Mouse (Mus musculus) midbrain, embryonic 10.5 days (tissue): ENCODE results near the gene Dlgap1. TPM values are rescaled to one million over a fixed set of nuclear protein-coding genes. Genes with fewer than 3 reads are reported as not detected.

ENCODE experiments used
- DNase-seq: peaks from one replicate; pipeline ENCODE4 v3.0.0-alpha.2; 2017; ENCODE audit warnings: low spot score
- H3K27ac ChIP-seq: fragments of 300-500 bp; sonication (generic); replicated peaks from 2 replicates; pipeline ENCODE4 v1.5.1; 2016; ENCODE audit warnings: mild to moderate bottlenecking
- H3K27me3 ChIP-seq: fragments of 300-500 bp; sonication (generic); 2 replicates; pipeline ENCODE4 v1.6.1; 2016; ENCODE audit warnings: low read depth, mild to moderate bottlenecking; ENCODE audit not compliant: poor library complexity, severe bottlenecking
- H3K36me3 ChIP-seq: fragments of 300-500 bp; sonication (generic); 2 replicates; pipeline ENCODE4 v1.6.1; 2016; ENCODE audit warnings: mild to moderate bottlenecking, moderate library complexity
- H3K4me1 ChIP-seq: fragments of 300-500 bp; sonication (generic); 2 replicates; pipeline ENCODE4 v1.6.1; 2016
- H3K4me3 ChIP-seq: fragments of 300-500 bp; sonication (generic); 2 replicates; pipeline ENCODE4 v1.5.1; 2016; ENCODE audit warnings: mild to moderate bottlenecking, moderate library complexity
- H3K9me3 ChIP-seq: fragments of 300-500 bp; sonication (generic); replicated peaks from 2 replicates; pipeline ENCODE4 v1.6.1; 2016; ENCODE audit warnings: mild to moderate bottlenecking
- WGBS: fragments of 180-500 bp; shearing (Covaris S2); methylation state at CpG from one replicate; pipeline ENCODE4 v1.1.7; 2016; 5-methylcytosine and 5-hydroxymethylcytosine counted together
- polyA plus RNA-seq: library from polyadenylated mRNA; unstranded; fragments of >200 nt; fragmentation: Nextera tagmentation; extraction: Ambion mirVana; gene quantifications from 2 replicates; pipeline ENCODE4 v1.2.1, GENCODE M21; 2016

Gene Dlgap1
- polyA plus RNA-seq, 1 experiment from 2014 or later = 1.0 TPM

- 59% methylated on average over 3 of the region's 3 CpGs for WGBS
These were observed 428.3 kb downstream of the Dlgap1 start for GRCm38 (mm10) chr17:70397220-70397619.

DNA sequence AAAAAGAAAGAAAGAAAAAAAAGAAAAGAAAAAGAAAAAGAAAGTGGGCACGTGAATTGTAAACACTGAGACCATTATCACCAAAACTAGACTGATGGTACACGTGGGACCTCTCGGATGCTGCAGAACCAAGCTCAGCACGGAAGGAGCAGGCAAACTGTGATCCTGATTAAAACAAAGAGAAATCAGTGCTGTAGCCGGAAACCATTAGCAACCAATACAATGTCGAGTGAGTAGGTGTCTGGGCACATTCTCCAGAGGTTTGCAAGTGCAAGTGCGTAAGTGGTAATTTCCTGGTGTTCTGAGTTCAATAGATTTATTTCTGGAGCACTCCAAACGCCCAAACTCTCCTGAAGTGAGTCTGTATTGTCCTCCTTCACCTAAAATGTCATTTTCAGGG, 428.8 kb downstream of the Dlgap1 start:
- WGBS = 77% methylated on average over 8 of the region's 8 CpGs
- DNase-seq = no peak
- Histone ChIP-seq H3K27me3 (no peaks in the 10 kb centered on the region), H3K9me3 (no peaks in the 10 kb centered on the region), H3K36me3 (no peaks in the 10 kb centered on the region), H3K27ac (no peak overlapping the region), H3K4me3 (no peak overlapping the region), H3K4me1 (0 out of 2 replicates have a peak, but pooled peaks cover 4% of the 10 kb centered on the region)

More at GRCm38 (mm10) chr17:70397220-70397619, 428.3 kb downstream of the Dlgap1 start:
- Histone ChIP-seq H3K4me1 (0 out of 2 replicates have a peak, but pooled peaks cover 4% of the 10 kb centered on the region), H3K4me3 (no peak overlapping the region), H3K27me3 (no peaks in the 10 kb centered on the region), H3K36me3 (no peaks in the 10 kb centered on the region), H3K9me3 (no peaks in the 10 kb centered on the region), H3K27ac (no peak overlapping the region)
- no peak for DNase-seq

GRCm38 (mm10) chr17:70401909-70402308, 433.0 kb downstream of the Dlgap1 start:
- Histone ChIP-seq H3K36me3 (no peaks in the 10 kb centered on the region), H3K4me1 (peaks cover 13% of the 10 kb centered on the region), H3K27ac (no peak overlapping the region), H3K9me3 (no peaks in the 10 kb centered on the region), H3K27me3 (no peaks in the 10 kb centered on the region), H3K4me3 (no peak overlapping the region)
- WGBS = 77% methylated on average over 2 of the region's 2 CpGs
- no peak for DNase-seq

GRCm38 (mm10) chr17:70403750-70404149, 434.9 kb downstream of the Dlgap1 start:
- 23% methylated on average over 10 of the region's 10 CpGs for WGBS
- Histone ChIP-seq H3K9me3 (no peaks in the 10 kb centered on the region), H3K27me3 (no peaks in the 10 kb centered on the region), H3K4me3 (no peak overlapping the region), H3K36me3 (no peaks in the 10 kb centered on the region), H3K27ac (peak overlapping the region; percentile 13; the same call in 1 of the 2 replicates), H3K4me1 (peaks cover 9% of the 10 kb centered on the region)
- DNase-seq = no peak

DNA sequence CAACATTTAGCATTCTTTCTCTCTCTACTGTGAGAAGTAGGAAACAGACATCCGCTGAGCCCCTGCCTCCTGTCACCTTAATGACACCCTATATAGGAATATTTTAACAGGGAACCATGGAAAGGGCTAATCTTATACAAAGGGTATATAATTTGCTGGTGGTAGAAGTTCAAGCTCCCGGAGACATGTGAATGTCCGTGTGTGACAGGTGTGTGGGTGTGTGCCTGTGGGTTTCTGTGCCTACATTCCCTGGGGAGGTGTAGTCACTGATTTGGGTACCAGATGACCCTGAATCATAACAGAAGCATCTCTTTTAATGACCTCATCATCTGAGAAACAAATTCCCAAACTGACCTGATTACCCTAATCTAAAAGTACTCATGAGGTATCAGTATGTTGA, 445.3 kb downstream of the Dlgap1 start:
- no peak for DNase-seq
- no peaks in the 10 kb centered on the region for H3K27me3 ChIP-seq
- no peaks in the 10 kb centered on the region for H3K4me1 ChIP-seq
- H3K4me3 ChIP-seq = no peak overlapping the region
- 95% methylated on average over 3 of the region's 3 CpGs for WGBS
- H3K9me3 ChIP-seq = no peaks in the 10 kb centered on the region
- H3K36me3 ChIP-seq = no peaks in the 10 kb centered on the region
- no peak overlapping the region for H3K27ac ChIP-seq

DNA sequence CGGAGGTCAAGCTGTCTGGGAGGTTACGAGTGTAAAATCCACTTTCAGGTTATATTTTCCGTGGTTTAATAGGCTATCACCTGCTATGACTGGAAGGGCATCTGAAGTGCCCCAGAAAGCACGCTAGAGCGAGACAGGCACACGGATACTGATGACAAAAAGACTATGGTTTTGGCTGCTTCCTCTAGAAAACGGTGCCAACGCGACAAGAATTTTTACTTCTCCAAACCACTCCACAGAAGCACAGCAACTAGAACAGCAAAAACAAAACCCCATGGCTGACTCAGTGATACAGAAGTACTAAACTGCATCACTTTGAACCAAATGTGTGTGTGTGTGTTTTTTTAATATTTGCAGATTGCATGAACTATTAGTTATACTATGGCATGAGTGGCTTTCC, 459.0 kb downstream of the Dlgap1 start:
- Histone ChIP-seq H3K36me3 (no peaks in the 10 kb centered on the region), H3K4me1 (0 out of 2 replicates have a peak, but pooled peaks cover 1% of the 10 kb centered on the region), H3K9me3 (no peaks in the 10 kb centered on the region), H3K4me3 (no peak overlapping the region), H3K27me3 (no peaks in the 10 kb centered on the region), H3K27ac (no peak overlapping the region)
- DNase-seq = no peak
- 90% methylated on average over 9 of the region's 9 CpGs for WGBS

DNA sequence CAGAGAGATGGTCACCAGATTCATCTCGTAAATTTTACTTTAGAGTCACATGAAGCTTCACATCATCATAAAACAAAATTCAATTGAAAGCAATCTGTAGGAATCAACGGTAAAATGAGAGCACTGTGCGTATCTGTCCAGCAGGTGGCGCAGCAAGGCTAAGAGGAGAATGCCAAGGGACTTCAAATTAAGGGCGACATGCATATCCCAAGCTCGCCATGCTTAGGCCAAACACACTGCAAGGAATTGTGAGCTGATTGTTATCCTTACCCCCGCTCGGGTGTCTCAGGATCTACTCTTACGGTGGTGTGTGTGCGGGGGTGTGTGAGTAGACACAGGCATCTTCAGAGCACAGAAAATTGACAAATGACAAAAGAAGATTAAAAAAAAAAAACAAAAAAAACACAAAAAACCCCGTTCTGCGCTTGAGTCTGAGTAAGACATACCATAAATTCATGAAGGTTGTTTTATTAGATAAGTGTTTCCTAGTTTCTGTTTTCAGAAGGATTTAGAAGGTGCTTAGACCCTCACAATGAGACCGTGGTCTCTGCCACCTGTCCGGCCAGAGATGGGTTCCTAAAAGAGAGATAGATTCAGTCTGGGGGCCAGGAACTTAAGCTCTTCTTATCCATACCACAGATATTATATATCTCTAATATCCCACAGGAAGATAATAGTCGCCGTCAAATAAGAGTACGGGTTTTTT, 461.0 kb downstream of the Dlgap1 start:
- Histone ChIP-seq H3K4me3 (peak overlapping the region; percentile 23; the same call in 1 of the 2 replicates), H3K27ac (no peak overlapping the region), H3K27me3 (no peaks in the 10 kb centered on the region), H3K9me3 (no peaks in the 10 kb centered on the region), H3K36me3 (no peaks in the 10 kb centered on the region), H3K4me1 (0 out of 2 replicates have a peak, but pooled peaks cover 5% of the 10 kb centered on the region)
- 17% methylated on average over 17 of the region's 17 CpGs for WGBS
- peak; percentile 78 for DNase-seq

DNA sequence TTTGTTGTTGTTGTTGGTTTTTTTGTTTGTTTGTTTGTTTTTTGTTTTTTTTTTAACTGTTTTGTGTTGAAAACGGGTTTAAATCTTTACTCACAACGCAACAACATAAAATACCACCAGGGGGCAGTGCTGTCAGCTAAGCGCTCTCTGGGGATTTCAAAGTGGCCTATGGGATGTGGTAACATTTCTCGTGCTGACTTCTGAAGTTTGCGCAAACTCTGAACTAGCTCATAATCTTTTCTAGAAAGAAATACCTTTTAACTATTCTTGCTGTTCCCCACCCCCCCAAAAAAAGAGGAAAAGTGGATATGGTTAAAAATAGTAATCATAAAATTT, 461.5 kb downstream of the Dlgap1 start:
- Histone ChIP-seq H3K27me3 (no peaks in the 10 kb centered on the region), H3K27ac (no peak overlapping the region), H3K36me3 (no peaks in the 10 kb centered on the region), H3K9me3 (no peaks in the 10 kb centered on the region), H3K4me1 (0 out of 2 replicates have a peak, but pooled peaks cover 5% of the 10 kb centered on the region), H3K4me3 (peak overlapping the region; percentile 23; the same call in 1 of the 2 replicates)
- WGBS = 21% methylated on average over 5 of the region's 5 CpGs
- DNase-seq = peak; percentile 49

- Histone ChIP-seq H3K27me3 (no peaks in the 10 kb centered on the region), H3K27ac (no peak overlapping the region), H3K4me1 (0 out of 2 replicates have a peak, but pooled peaks cover 5% of the 10 kb centered on the region), H3K9me3 (no peaks in the 10 kb centered on the region), H3K4me3 (no peak overlapping the region), H3K36me3 (no peaks in the 10 kb centered on the region)
- DNase-seq = no peak
- 77% methylated on average over 5 of the region's 5 CpGs for WGBS
These were observed 464.0 kb downstream of the Dlgap1 start for GRCm38 (mm10) chr17:70432834-70433233.

- no peak for DNase-seq
- Histone ChIP-seq H3K36me3 (no peaks in the 10 kb centered on the region), H3K9me3 (no peaks in the 10 kb centered on the region), H3K4me3 (no peak overlapping the region), H3K27ac (no peak overlapping the region), H3K4me1 (0 out of 2 replicates have a peak, but pooled peaks cover 5% of the 10 kb centered on the region), H3K27me3 (no peaks in the 10 kb centered on the region)
- WGBS = 92% methylated on average over 6 of the region's 6 CpGs
These were observed 465.7 kb downstream of the Dlgap1 start for GRCm38 (mm10) chr17:70434549-70434948.

DNA sequence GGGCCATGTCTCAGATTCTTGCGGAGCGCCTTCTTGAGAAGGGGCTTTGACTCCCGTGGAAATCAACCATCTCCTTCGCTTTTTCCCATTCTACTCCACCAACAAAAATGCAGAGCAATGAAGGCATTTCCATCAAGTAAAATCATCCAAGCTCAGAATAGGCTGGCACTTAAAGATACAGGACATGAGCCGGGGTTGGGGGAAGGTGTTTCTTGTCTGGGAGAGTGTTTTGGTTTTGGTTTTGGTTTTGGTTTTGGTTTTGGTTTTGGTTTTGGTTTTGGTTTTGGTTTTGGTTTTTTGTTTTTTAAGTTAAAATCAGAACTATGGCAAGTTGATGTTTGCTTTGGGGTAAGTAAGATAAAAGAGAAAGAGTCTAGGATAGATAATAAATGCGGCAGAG, 466.7 kb downstream of the Dlgap1 start:
- H3K4me1 ChIP-seq = 0 out of 2 replicates have a peak, but pooled peaks cover 5% of the 10 kb centered on the region
- no peaks in the 10 kb centered on the region for H3K36me3 ChIP-seq
- no peak overlapping the region for H3K4me3 ChIP-seq
- whole genome bisulfite sequencing = 90% methylated on average over 6 of the region's 6 CpGs
- DNase-seq = no peak
- no peak overlapping the region for H3K27ac ChIP-seq
- H3K9me3 ChIP-seq = no peaks in the 10 kb centered on the region
- H3K27me3 ChIP-seq = no peaks in the 10 kb centered on the region

DNA sequence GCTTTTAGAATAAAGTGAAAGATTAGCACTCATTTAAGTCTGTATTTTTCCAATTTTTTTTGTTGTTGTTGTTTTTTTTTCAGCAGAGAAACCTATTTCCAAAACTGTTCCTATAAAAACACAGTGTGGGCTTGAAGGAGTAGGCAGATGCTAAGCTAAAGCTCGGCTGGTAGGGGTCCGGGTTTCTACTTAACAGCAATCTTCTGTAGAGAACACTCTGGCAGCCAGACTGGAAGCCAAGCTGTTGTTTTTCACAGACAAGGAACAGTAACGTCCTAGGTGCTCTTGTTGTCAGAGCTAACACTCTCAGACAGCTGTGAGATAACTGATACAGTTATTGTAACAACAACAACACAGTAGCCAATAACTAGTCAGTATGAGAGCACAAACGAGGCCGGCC, 468.4 kb downstream of the Dlgap1 start:
- H3K27ac ChIP-seq = no peak overlapping the region
- WGBS = 80% methylated on average over 5 of the region's 5 CpGs
- no peaks in the 10 kb centered on the region for H3K27me3 ChIP-seq
- no peaks in the 10 kb centered on the region for H3K36me3 ChIP-seq
- H3K4me1 ChIP-seq = 0 out of 2 replicates have a peak, but pooled peaks cover 5% of the 10 kb centered on the region
- no peak for DNase-seq
- no peaks in the 10 kb centered on the region for H3K9me3 ChIP-seq
- no peak overlapping the region for H3K4me3 ChIP-seq

DNA sequence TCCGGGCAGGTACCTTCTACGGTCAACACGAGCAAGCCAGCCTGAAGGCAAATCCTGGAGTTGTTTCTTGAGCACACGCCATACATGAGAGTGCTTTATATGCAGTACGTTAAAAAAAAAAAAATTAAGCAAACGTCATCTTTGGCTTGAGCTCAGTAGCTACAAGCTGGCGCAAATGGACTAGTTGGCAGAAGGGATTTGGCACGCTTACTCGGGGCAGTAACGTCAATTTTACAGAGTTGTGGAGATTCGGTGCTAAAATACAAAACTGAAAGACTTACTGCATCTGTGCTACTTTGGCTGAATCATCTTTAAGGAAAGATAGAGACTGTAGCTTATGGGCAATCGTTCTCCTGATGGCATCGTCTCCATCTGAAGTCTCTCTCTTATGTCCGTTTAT, 474.1 kb downstream of the Dlgap1 start:
- Histone ChIP-seq H3K9me3 (no peaks in the 10 kb centered on the region), H3K4me3 (no peak overlapping the region), H3K27ac (no peak overlapping the region), H3K4me1 (no peaks in the 10 kb centered on the region), H3K36me3 (no peaks in the 10 kb centered on the region), H3K27me3 (no peaks in the 10 kb centered on the region)
- no peak for DNase-seq
- WGBS = 92% methylated on average over 14 of the region's 14 CpGs
